24 mouse cellular contexts compared by ENCODE assay signal in genomic region chr6:4962197-4962596, GRCm38 (mm10). TPM values are rescaled to one million over a fixed set of nuclear protein-coding genes. Genes with fewer than 3 reads are reported as not detected.
"Had no signal": no experiment of that assay in that cellular context is flagged by ENCODE, and none has a peak within 500 bp of the region (broad histone marks: within the 10 kb centered on the region; RNA-seq: fewer than 3 reads in every experiment).

No protein-coding gene starts in this region.

- H3K4me1 ChIP-seq: hindbrain, embryonic 12.5 days; intestine, embryonic 15.5 days; limb, embryonic 15.5 days had no signal

- H3K4me2 ChIP-seq: heart, embryonic 11.5 days; hindbrain, embryonic 12.5 days; hindbrain, embryonic 14.5 days; intestine, embryonic 15.5 days; limb, embryonic 13.5 days; limb, embryonic 15.5 days; liver, embryonic 12.5 days had no signal

- H3K4me3 ChIP-seq: heart, adult 2 months; hindbrain, embryonic 10.5 days; hindbrain, embryonic 12.5 days; intestine, embryonic 15.5 days; layer of hippocampus, adult 2 months; left cerebral cortex, adult 2 months; limb, embryonic 13.5 days; limb, embryonic 15.5 days; liver, embryonic 12.5 days had no signal

- H3K36me3 ChIP-seq: hindbrain, embryonic 12.5 days; intestine, embryonic 15.5 days; limb, embryonic 13.5 days; limb, embryonic 15.5 days; liver, embryonic 12.5 days had no signal

- H3K9me3 ChIP-seq: hindbrain, embryonic 10.5 days; hindbrain, embryonic 12.5 days; intestine, embryonic 15.5 days; limb, embryonic 13.5 days; limb, embryonic 15.5 days; liver, embryonic 12.5 days had no signal

- DNase-seq: gastrocnemius, postnatal 25 days; heart, adult 2 months; heart, postnatal 10 days; heart, postnatal 4 days; kidney, adult 18-20 months; kidney, adult 8-10 months; kidney, postnatal 10 days; kidney, postnatal 25 days; kidney, postnatal 4 days; left cerebral cortex, postnatal 4 days had no signal

- H3K27ac ChIP-seq: heart, adult 2 months; hindbrain, embryonic 12.5 days; hindbrain, embryonic 14.5 days; intestine, embryonic 15.5 days; layer of hippocampus, adult 2 months; left cerebral cortex, adult 2 months; limb, embryonic 13.5 days; limb, embryonic 15.5 days; liver, embryonic 12.5 days; liver, embryonic 14.5 days had no signal

- H3K9ac ChIP-seq: hindbrain, embryonic 12.5 days; hindbrain, embryonic 14.5 days; intestine, embryonic 15.5 days; limb, embryonic 13.5 days; limb, embryonic 15.5 days; liver, embryonic 12.5 days; liver, embryonic 14.5 days had no signal

- ATAC-seq: hindbrain, embryonic 16.5 days; inflammation-experienced regulatory T-cells, adult 6 months; intestine, embryonic 15.5 days; intestine, postnatal 0 days; liver, embryonic 12.5 days had no signal

- H3K27me3 ChIP-seq: hindbrain, embryonic 12.5 days; intestine, embryonic 15.5 days; limb, embryonic 13.5 days; limb, embryonic 15.5 days; liver, embryonic 12.5 days had no signal

RNA-seq across cellular contexts. Expression of gene Ppp1r9a, which starts 59.5 kb away (rescaled TPM):
- polyA plus RNA-seq: inflammation-experienced regulatory T-cells, adult 6 months had no signal
